20 mouse cellular contexts compared by ENCODE assay signal in genomic region chr12:32770766-32771165, GRCm38 (mm10).
"Had no signal": no experiment of that assay in that cellular context is flagged by ENCODE, and none has a peak within 500 bp of the region (broad histone marks: within the 10 kb centered on the region; RNA-seq: fewer than 3 reads in every experiment).

No protein-coding gene starts in this region.

- H3K9ac ChIP-seq: heart, embryonic 13.5 days; heart, embryonic 15.5 days; hindbrain, embryonic 13.5 days; hindbrain, embryonic 15.5 days; limb, embryonic 13.5 days; limb, embryonic 15.5 days; liver, embryonic 13.5 days; liver, embryonic 15.5 days had no signal

- H3K36me3 ChIP-seq: heart, embryonic 13.5 days; heart, embryonic 15.5 days; hindbrain, embryonic 13.5 days; hindbrain, embryonic 15.5 days; limb, embryonic 13.5 days; limb, embryonic 15.5 days; liver, embryonic 13.5 days; liver, embryonic 15.5 days had no signal

- H3K27ac ChIP-seq: heart, adult 2 months; heart, embryonic 13.5 days; heart, embryonic 15.5 days; hindbrain, embryonic 13.5 days; hindbrain, embryonic 15.5 days; hindbrain, postnatal 0 days; limb, embryonic 13.5 days; limb, embryonic 15.5 days; liver, embryonic 13.5 days; liver, embryonic 15.5 days had no signal

- H3K4me3 ChIP-seq: heart, adult 2 months; heart, embryonic 13.5 days; heart, embryonic 15.5 days; hindbrain, embryonic 13.5 days; hindbrain, embryonic 15.5 days; limb, embryonic 13.5 days; limb, embryonic 15.5 days; liver, embryonic 13.5 days; liver, embryonic 15.5 days had no signal

- DNase-seq: gastrocnemius, postnatal 14 days; gastrocnemius, postnatal 36 days; heart, adult 11 months; heart, adult 2 months; heart, postnatal 14 days; heart, postnatal 36 days; kidney, adult 18-20 months; kidney, postnatal 10 days; layer of hippocampus, adult 9-11 months; layer of hippocampus, postnatal 36 days; left cerebral cortex, postnatal 4 days; liver, embryonic 13.5 days had no signal

- H3K27me3 ChIP-seq: hindbrain, embryonic 13.5 days; hindbrain, embryonic 15.5 days; limb, embryonic 13.5 days; limb, embryonic 15.5 days; liver, embryonic 13.5 days; liver, embryonic 15.5 days had no signal

- H3K4me1 ChIP-seq: hindbrain, embryonic 13.5 days; hindbrain, embryonic 15.5 days; limb, embryonic 15.5 days; liver, embryonic 13.5 days; liver, embryonic 15.5 days had no signal
